Mouse (Mus musculus): ENCODE results near the gene Gpx3. TPM values are rescaled to one million over a fixed set of nuclear protein-coding genes. Genes with fewer than 3 reads are reported as not detected.

The Gpx3 gene
- polyA plus RNA-seq, 1 experiment from 2014 or later: 89.6 TPM

DNA sequence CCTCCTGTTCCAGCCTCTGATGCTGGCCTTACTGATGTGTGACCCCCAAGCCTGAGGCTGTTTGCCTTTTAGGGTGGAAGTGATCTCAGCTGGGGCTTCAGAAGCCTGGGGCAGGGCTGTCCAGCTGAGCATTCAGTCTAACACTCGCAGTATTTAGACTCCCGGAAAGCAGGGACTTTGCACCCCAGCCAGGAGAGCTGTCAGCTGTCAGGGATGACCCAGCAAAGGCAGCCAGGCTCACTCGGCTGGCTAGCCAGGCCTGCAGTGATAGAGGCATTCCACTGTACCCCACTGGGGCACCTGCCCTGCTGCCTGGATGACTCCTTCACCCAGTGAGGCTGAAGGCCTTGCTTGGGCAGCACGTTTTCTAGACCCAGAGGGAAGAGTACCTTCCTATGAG is 3.7 kb downstream of the Gpx3 start:
- H3K27ac ChIP-seq (ENCODE audit: low read depth, low read length): no peak overlapping the region
- no peaks in the 10 kb centered on the region for H3K9me3 ChIP-seq (ENCODE audit: control insufficient read depth, low read length)
- peaks cover 6% of the 10 kb centered on the region; the same call in 1 of the 2 replicates for H3K36me3 ChIP-seq (ENCODE audit: control insufficient read depth, insufficient read depth, low read length)
- H3K4me1 ChIP-seq (replicated peaks; ENCODE audit: control insufficient read depth, insufficient read depth, low read length): peaks cover 16% of the 10 kb centered on the region
- no peaks in the 10 kb centered on the region for H3K27me3 ChIP-seq (replicated peaks; ENCODE audit: control insufficient read depth, insufficient read depth, low read length)
- no peak for DNase-seq (ENCODE audit: low spot score)
- H3K9ac ChIP-seq (ENCODE audit: low read depth, low read length): no peak overlapping the region
- ATAC-seq (replicated peaks; ENCODE audit: low FRiP score): no peak
- H3K4me3 ChIP-seq (ENCODE audit: low read depth, low read length): no peak overlapping the region
- WGBS: 71% methylated on average over 4 of the region's 4 CpGs
- no peak overlapping the region for H3K4me2 ChIP-seq

DNA sequence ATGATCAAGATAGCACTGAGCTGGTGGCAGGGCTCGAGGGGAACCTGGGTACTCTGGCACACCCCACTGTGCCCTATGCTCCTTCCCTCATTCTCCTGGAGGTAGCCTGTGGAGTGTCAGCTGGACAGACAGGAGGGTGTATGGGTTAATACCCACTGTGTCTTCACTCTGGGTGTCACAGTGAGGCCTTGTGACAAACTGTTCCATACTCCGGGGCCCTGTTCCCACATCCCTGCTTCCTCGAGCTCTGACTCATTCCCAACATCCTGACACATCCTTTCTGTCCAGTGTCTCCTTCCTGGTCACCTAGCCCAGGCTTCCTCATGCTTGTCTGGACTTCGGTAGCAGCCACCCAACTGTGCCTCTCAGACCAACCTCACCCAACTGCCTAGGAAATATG is 4.2 kb downstream of the Gpx3 start:
- H3K4me3 ChIP-seq (ENCODE audit: low read depth, low read length): no peak overlapping the region
- H3K9me3 ChIP-seq (ENCODE audit: control insufficient read depth, low read length): no peaks in the 10 kb centered on the region
- WGBS: 69% methylated on average over 4 of the region's 4 CpGs
- peaks cover 16% of the 10 kb centered on the region for H3K4me1 ChIP-seq (replicated peaks; ENCODE audit: control insufficient read depth, insufficient read depth, low read length)
- DNase-seq (ENCODE audit: low spot score) (no peak), ATAC-seq (replicated peaks; ENCODE audit: low FRiP score) (no peak)
- H3K9ac ChIP-seq (ENCODE audit: low read depth, low read length): no peak overlapping the region
- no peak overlapping the region for H3K4me2 ChIP-seq
- H3K27ac ChIP-seq (ENCODE audit: low read depth, low read length): no peak overlapping the region
- H3K27me3 ChIP-seq (replicated peaks; ENCODE audit: control insufficient read depth, insufficient read depth, low read length): no peaks in the 10 kb centered on the region
- H3K36me3 ChIP-seq (ENCODE audit: control insufficient read depth, insufficient read depth, low read length): peaks cover 8% of the 10 kb centered on the region; the same call in 1 of the 2 replicates

DNA sequence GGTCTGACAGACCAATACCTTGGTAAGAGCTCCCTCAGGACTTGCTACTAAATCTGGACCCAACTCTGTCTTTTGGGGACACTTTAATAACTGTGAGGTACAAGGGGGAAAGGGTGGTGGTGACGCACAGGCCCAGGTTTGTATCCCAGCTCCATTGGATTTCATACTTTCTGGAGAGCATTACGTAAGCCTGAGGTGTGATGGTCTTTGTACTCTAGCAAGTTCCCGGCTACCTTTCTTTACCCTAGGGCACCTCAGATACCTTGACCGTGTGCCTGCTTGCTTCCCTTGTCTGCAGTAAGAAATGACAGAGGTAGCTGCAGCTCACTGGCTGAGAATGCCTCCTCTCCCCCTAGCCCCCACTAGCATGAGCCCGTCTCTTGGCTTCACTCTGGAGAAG is 5.0 kb downstream of the Gpx3 start:
- Histone ChIP-seq H3K27me3 (replicated peaks; ENCODE audit: control insufficient read depth, insufficient read depth, low read length) (no peaks in the 10 kb centered on the region), H3K36me3 (ENCODE audit: control insufficient read depth, insufficient read depth, low read length) (peaks cover 8% of the 10 kb centered on the region; the same call in 1 of the 2 replicates), H3K4me3 (ENCODE audit: low read depth, low read length) (no peak overlapping the region), H3K4me1 (replicated peaks; ENCODE audit: control insufficient read depth, insufficient read depth, low read length) (peaks cover 16% of the 10 kb centered on the region), H3K4me2 (no peak overlapping the region), H3K27ac (ENCODE audit: low read depth, low read length) (no peak overlapping the region), H3K9me3 (ENCODE audit: control insufficient read depth, low read length) (no peaks in the 10 kb centered on the region), H3K9ac (ENCODE audit: low read depth, low read length) (no peak overlapping the region)
- DNase-seq (ENCODE audit: low spot score): no peak
- 82% methylated on average over 5 of the region's 5 CpGs for WGBS
- no peak for ATAC-seq (replicated peaks; ENCODE audit: low FRiP score)

DNA sequence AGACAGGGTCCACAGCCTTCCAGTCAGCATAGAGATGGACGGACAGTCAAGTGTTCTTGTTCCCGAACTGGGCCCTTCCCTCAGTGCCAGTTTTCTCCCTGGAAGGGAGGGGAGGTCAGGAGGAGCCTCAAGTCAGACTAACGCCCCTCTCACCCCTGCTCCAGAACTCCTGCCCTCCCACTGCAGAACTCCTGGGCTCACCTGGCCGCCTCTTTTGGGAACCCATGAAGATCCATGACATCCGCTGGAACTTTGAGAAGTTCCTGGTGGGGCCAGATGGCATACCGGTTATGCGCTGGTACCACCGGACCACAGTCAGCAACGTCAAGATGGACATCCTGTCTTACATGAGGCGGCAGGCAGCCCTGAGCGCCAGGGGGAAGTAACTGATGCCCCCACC is 7.0 kb downstream of the Gpx3 start:
- WGBS: 86% methylated on average over 11 of the region's 11 CpGs

DNA sequence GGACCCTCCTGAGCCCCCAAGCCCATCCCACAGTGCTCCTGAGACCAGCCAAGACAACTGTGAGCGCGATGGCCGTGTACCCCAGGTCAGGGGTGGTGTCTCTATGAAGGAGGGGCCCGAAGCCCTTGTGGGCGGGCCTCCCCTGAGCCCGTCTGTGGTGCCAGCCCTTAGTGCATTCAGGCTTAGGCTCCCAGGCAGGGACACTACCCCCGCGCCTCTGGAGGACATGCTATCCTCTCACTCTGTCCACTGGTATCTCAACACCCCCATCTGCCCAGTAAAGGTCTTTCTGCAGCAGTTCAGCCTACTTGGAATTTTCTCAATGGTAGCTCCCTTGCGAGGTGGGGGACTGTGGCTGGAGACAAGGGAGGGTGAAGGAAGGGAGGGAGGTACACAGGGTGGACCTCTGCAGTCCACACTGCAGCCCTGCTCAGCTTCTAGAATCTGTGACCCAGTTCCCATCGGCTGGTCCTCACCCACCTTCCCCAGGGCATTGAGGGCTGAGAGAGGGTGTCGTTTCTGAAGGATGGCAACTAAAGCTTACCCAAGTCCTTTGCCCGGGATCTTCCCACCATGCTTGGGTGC is 7.9 kb downstream of the Gpx3 start:
- no peak overlapping the region for H3K9ac ChIP-seq (ENCODE audit: low read depth, low read length)
- 83% methylated on average over 12 of the region's 12 CpGs for WGBS
- no peaks in the 10 kb centered on the region for H3K27me3 ChIP-seq (replicated peaks; ENCODE audit: control insufficient read depth, insufficient read depth, low read length)
- H3K9me3 ChIP-seq (ENCODE audit: control insufficient read depth, low read length): no peaks in the 10 kb centered on the region
- no peak overlapping the region for H3K4me2 ChIP-seq
- peaks cover 8% of the 10 kb centered on the region; the same call in 1 of the 2 replicates for H3K36me3 ChIP-seq (ENCODE audit: control insufficient read depth, insufficient read depth, low read length)
- no peaks in the 10 kb centered on the region for H3K4me1 ChIP-seq (replicated peaks; ENCODE audit: control insufficient read depth, insufficient read depth, low read length)
- no peak for DNase-seq (ENCODE audit: low spot score)
- no peak for ATAC-seq (replicated peaks; ENCODE audit: low FRiP score)
- H3K27ac ChIP-seq (ENCODE audit: low read depth, low read length): no peak overlapping the region
- no peak overlapping the region for H3K4me3 ChIP-seq (ENCODE audit: low read depth, low read length)

More for the DNA sequence above, 7.0 kb downstream of the Gpx3 start:
- Histone ChIP-seq H3K36me3 (ENCODE audit: control insufficient read depth, insufficient read depth, low read length) (peaks cover 8% of the 10 kb centered on the region; the same call in 1 of the 2 replicates), H3K27ac (ENCODE audit: low read depth, low read length) (no peak overlapping the region), H3K9me3 (ENCODE audit: control insufficient read depth, low read length) (no peaks in the 10 kb centered on the region), H3K9ac (ENCODE audit: low read depth, low read length) (no peak overlapping the region), H3K27me3 (replicated peaks; ENCODE audit: control insufficient read depth, insufficient read depth, low read length) (no peaks in the 10 kb centered on the region), H3K4me1 (replicated peaks; ENCODE audit: control insufficient read depth, insufficient read depth, low read length) (peaks cover under 1% of the 10 kb centered on the region), H3K4me2 (no peak overlapping the region), H3K4me3 (ENCODE audit: low read depth, low read length) (no peak overlapping the region)
- ATAC-seq (replicated peaks; ENCODE audit: low FRiP score): no peak
- DNase-seq (ENCODE audit: low spot score): no peak

DNA sequence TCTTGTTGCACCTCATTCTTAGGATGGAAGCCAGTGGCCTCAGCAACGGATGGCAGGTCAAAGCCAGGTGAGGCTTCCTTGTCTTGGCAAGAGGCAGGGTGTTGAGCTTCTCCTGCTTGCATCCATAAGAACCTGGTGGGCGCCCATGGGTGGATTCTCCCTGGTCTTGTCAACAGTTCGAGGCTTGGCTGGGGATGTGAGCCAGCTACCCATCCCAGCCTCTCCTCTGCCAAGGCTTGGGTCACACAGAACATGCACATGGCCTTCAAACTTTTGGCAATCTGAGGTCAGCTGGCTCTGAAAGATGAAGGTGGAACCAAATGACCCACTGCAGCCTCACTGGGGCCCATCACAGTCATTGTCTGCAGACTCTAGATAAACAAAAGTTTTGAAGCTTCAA is 8.9 kb downstream of the Gpx3 start:
- Histone ChIP-seq H3K36me3 (ENCODE audit: control insufficient read depth, insufficient read depth, low read length) (peaks cover 8% of the 10 kb centered on the region; the same call in 1 of the 2 replicates), H3K4me3 (ENCODE audit: low read depth, low read length) (no peak overlapping the region), H3K4me2 (no peak overlapping the region), H3K9me3 (ENCODE audit: control insufficient read depth, low read length) (no peaks in the 10 kb centered on the region), H3K4me1 (replicated peaks; ENCODE audit: control insufficient read depth, insufficient read depth, low read length) (no peaks in the 10 kb centered on the region), H3K9ac (ENCODE audit: low read depth, low read length) (no peak overlapping the region), H3K27me3 (replicated peaks; ENCODE audit: control insufficient read depth, insufficient read depth, low read length) (no peaks in the 10 kb centered on the region), H3K27ac (ENCODE audit: low read depth, low read length) (no peak overlapping the region)
- WGBS: 86% methylated on average over 3 of the region's 3 CpGs
- no peak for DNase-seq (ENCODE audit: low spot score)
- ATAC-seq (replicated peaks; ENCODE audit: low FRiP score): no peak

DNA sequence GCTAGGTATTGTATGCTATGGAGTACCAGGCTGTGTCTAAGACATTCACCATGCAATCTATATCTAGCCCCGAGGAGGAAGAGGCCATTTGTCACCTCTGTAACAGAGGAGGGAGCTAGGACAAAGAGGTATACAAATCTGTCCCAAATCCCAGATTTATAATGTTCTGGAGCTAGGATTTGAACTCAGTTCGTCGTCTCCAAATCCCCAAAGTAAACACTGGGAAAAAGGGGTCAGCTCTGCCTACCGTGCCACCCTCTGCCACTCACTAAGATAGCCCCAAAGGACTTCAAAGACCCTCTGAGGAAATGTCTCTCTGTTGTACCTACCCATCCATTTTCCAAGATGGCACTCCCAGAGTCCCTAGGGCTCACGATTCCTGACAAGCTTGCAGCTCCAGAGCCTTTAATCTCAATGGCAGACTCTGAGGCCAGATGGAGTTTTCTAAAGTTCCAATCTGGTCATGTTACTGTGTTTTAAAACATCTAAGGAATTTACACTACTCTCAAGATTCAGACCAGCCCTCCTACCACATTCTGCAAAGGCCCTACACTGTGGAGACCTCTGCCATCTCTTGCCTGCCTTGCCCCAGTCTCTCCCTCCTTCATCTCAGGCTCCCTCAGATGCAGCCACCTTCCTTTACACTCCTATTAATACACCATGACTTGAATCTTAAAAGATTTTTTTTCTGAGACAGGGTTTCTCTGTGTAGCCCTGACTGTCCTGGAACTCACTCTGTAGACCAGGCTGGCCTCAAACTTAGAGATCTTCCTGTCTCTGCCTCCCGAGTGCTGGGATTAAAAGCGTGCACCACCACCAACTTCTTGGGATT is 9.6 kb downstream of the Gpx3 start:
- H3K4me2 ChIP-seq: no peak overlapping the region
- H3K4me1 ChIP-seq (replicated peaks; ENCODE audit: control insufficient read depth, insufficient read depth, low read length): no peaks in the 10 kb centered on the region
- H3K9ac ChIP-seq (ENCODE audit: low read depth, low read length): no peak overlapping the region
- ATAC-seq (replicated peaks; ENCODE audit: low FRiP score) (no peak), DNase-seq (ENCODE audit: low spot score) (no peak)
- H3K4me3 ChIP-seq (ENCODE audit: low read depth, low read length): no peak overlapping the region
- H3K36me3 ChIP-seq (ENCODE audit: control insufficient read depth, insufficient read depth, low read length): peaks cover 8% of the 10 kb centered on the region; the same call in 1 of the 2 replicates
- H3K9me3 ChIP-seq (ENCODE audit: control insufficient read depth, low read length): no peaks in the 10 kb centered on the region
- 83% methylated on average over 7 of the region's 7 CpGs for WGBS
- no peak overlapping the region for H3K27ac ChIP-seq (ENCODE audit: low read depth, low read length)
- H3K27me3 ChIP-seq (replicated peaks; ENCODE audit: control insufficient read depth, insufficient read depth, low read length): no peaks in the 10 kb centered on the region

DNA sequence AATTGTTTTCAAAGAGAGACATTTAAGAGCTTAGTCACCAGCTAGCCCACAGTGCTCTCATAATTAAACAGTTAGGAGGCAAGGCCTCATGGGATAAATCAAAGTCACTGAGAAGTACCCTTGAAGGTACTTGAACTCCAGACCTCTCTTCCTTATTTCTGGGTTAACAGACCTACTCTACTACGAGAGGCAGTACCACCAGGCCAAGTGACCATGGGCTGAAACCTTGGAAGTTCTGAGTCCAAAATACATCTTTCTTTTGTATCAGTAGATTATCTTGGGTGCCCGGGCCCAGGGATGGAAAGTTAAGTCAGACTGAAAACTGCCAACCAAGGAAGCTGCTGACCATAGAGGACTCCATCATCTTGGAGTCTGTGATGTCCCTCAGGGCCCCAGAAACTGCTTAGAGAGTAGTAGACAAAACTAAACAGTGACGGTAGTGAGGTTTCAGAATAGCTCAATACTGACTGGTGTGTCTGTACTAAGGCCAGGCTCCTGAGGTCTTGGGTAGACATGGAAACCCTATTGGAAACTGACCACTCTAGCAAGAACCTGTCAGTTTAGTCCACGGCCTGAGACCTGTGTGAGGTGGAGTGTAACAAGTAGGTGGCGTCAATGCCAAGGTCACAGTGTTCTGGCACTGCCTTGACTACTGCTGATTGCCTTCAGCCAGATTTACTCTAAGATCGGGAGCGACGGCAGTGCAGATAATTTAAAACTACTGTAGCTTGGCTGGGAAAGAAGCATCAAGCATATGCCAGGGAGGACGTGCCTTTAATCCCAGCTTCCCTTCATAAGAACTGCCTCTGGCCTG is 10.5 kb downstream of the Gpx3 start:
- ATAC-seq (replicated peaks; ENCODE audit: low FRiP score): no peak
- WGBS: 83% methylated on average over 9 of the region's 9 CpGs

More for the DNA sequence above, 10.5 kb downstream of the Gpx3 start:
- H3K9me3 ChIP-seq (ENCODE audit: control insufficient read depth, low read length): no peaks in the 10 kb centered on the region
- peaks cover 8% of the 10 kb centered on the region; the same call in 1 of the 2 replicates for H3K36me3 ChIP-seq (ENCODE audit: control insufficient read depth, insufficient read depth, low read length)
- no peaks in the 10 kb centered on the region for H3K4me1 ChIP-seq (replicated peaks; ENCODE audit: control insufficient read depth, insufficient read depth, low read length)
- H3K27me3 ChIP-seq (replicated peaks; ENCODE audit: control insufficient read depth, insufficient read depth, low read length): no peaks in the 10 kb centered on the region
- H3K4me2 ChIP-seq: no peak overlapping the region
- DNase-seq (ENCODE audit: low spot score): no peak
- no peak overlapping the region for H3K27ac ChIP-seq (ENCODE audit: low read depth, low read length)
- no peak overlapping the region for H3K4me3 ChIP-seq (ENCODE audit: low read depth, low read length)
- no peak overlapping the region for H3K9ac ChIP-seq (ENCODE audit: low read depth, low read length)

Data from liver, embryonic 11.5 days (tissue).